Comparison of ENCODE assay signal across 9 mouse cellular contexts in the genomic region with DNA sequence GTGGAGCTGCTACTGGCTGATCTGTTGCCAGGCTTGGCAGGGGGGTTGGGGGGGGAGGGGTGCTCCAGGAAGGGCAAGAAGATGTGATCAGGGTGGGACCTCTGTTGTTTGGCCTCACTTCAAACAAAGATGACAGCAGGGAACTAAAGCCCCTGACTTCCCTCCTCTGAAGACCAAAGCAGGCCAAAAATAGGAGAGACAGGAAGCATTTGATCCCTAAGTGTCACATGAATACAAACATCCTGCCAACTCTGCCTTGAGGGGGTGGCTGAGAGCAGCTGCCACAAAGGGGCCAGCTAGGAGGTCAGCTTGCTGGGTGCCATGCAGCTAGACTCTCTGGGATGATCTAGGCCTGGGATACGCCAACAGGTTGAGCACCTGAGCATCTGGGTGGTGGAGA. TPM values are rescaled to one million over a fixed set of nuclear protein-coding genes. Genes with fewer than 3 reads are reported as not detected.
DNase-seq lines count a peak whose midpoint lies in the region; ATAC-seq lines count a peak whose summit lies in the region.
"Had no signal": no experiment of that assay in that cellular context is flagged by ENCODE, and none has a peak within 500 bp of the region (broad histone marks: within the 10 kb centered on the region; RNA-seq: fewer than 3 reads in every experiment).

No protein-coding gene starts in this region.

- no peaks in the 10 kb centered on the region for H3K27me3 ChIP-seq in liver, embryonic 15.5 days

- DNase-seq in adrenal gland, adult 8-10 months = peak; percentile 29
- no peak for DNase-seq in adrenal gland, postnatal 25 days
- peak; percentile 6 for DNase-seq in thymus, postnatal 14 days
- no peak for DNase-seq in thymus, postnatal 36 days
- DNase-seq in yolk sac, embryonic 10.5 days (ENCODE audit: low spot score) = no peak
- no peak for DNase-seq in gastrocnemius, postnatal 36 days
- no peak for DNase-seq in right cerebral cortex, postnatal 14 days
- DNase-seq: gastrocnemius, postnatal 25 days had no signal

- 94% methylated on average over 1 of the region's 1 CpGs for WGBS in liver, embryonic 15.5 days (ENCODE audit: insufficient replicate concordance)

- H3K9ac ChIP-seq in liver, embryonic 15.5 days = peak overlapping the region; percentile 15; the same call in 1 of the 2 replicates

- H3K9me3 ChIP-seq in liver, embryonic 15.5 days (replicated peaks) = no peaks in the 10 kb centered on the region

- peak overlapping the region; percentile 59 for H3K4me2 ChIP-seq in liver, embryonic 15.5 days

- intact Hi-C loops in gastrocnemius, postnatal 36 days (cut with DNase I) = no loop called here

- no peak for ATAC-seq in liver, embryonic 15.5 days (ENCODE audit: insufficient read depth)

- H3K4me3 ChIP-seq in liver, embryonic 15.5 days (replicated peaks) = peak overlapping the region; percentile 53; the same call in 1 of the 2 replicates

- H3K36me3 ChIP-seq in liver, embryonic 15.5 days (replicated peaks) = peaks cover 23% of the 10 kb centered on the region

- peaks cover 96% of the 10 kb centered on the region for H3K4me1 ChIP-seq in liver, embryonic 15.5 days (replicated peaks)

- H3K27ac ChIP-seq in liver, embryonic 15.5 days (replicated peaks) = peak overlapping the region; percentile 82

RNA-seq across cellular contexts. Expression of a gene that starts 56.3 kb away (rescaled TPM):
- total RNA-seq in adrenal gland, adult 8-10 months (2022) = 10 to 100 TPM; 21.2 to 41.8 (median 31.3) TPM
- total RNA-seq in adrenal gland, postnatal 25 days (2021) = 28.9 and 31.9 TPM in 2 replicates
- 148 and 156 TPM in 2 replicates for polyA plus RNA-seq in liver, embryonic 15.5 days (2015; fragmentation: Nextera tagmentation; extraction: Ambion mirVana)
- 1 to 10 TPM; 5.3 to 5.4 TPM for total RNA-seq in gastrocnemius, postnatal 36 days (2021)

Comparison
In these comparisons a context has a peak if more than half of its experiments do, and no peak if none do; other contexts are left out.
1. DNase-seq: peak in adrenal gland, adult 8-10 months (single experiment) and thymus, postnatal 14 days (single experiment); none in adrenal gland, postnatal 25 days (single experiment), thymus, postnatal 36 days (0 of 2), yolk sac, embryonic 10.5 days (single experiment), gastrocnemius, postnatal 36 days (0 of 2) and right cerebral cortex, postnatal 14 days (single experiment).